Mouse (Mus musculus) embryonic stem cell, embryonic (primary cell): ENCODE data around the gene Cnnm2.

Experiments
- CTCF ChIA-PET, 4 experiments: fragments of 300-600 bp in 2 of 4; fragments of 350-600 bp in 2 of 4; sonication (Branson Sonifier 250); formaldehyde crosslinking; loops; one replicate each; lab custom pipeline; 2022; ENCODE audit warnings: inconsistent platforms in 2 of 4; lab: Charles Lee
- POLR2A ChIA-PET, 4 experiments: fragments of 300-600 bp in 2 of 4; fragments of 350-600 bp in 2 of 4; sonication (Branson Sonifier 250); formaldehyde crosslinking; loops; one replicate each; lab custom pipeline; 2022; ENCODE audit warnings: antibody characterized with exemption in 4 of 4, inconsistent platforms in 1 of 4; lab: Charles Lee

The Cnnm2 gene

GRCm38 (mm10) chr19:46761247-46761946, at the start of gene Cnnm2:
TSS of gene Cnnm2 (plus strand) at chr19:46761596.
- CTCF ChIA-PET = interaction anchor here (0.5 to 4.9 kb wide), 37 partner anchors 10 to 365 kb away, joined by 3 to 72 read pairs (median 4); partner anchors contain the start of genes Sufu (in 1 of the 4) and Wbp1l (in 1 of the 4)

GRCm38 (mm10) chr19:46714234-46714633, 47.2 kb upstream of the Cnnm2 start:
- ChIA-PET CTCF (interaction anchor here in 1 of 4 experiments (0.7 kb wide), 1 partner anchor 58 kb away, joined by 6 read pairs; no protein-coding TSS in a partner anchor), POLR2A (no interaction called here)

More at GRCm38 (mm10) chr19:46761247-46761946, at the start of gene Cnnm2:
- POLR2A ChIA-PET = interaction anchor here (0.5 to 4.0 kb wide), 71 partner anchors 10 to 464 kb away, joined by 3 to 42 read pairs (median 4); partner anchors contain the start of genes Taf5 (in 3 of the 4), Ina (in 2 of the 4), Nt5c2 (in 2 of the 4) and Cyp17a1 (in 1 of the 4)

GRCm38 (mm10) chr19:46715016-46715415, 46.4 kb upstream of the Cnnm2 start:
- CTCF ChIA-PET = interaction anchor here in 1 of 4 experiments (0.7 kb wide), 1 partner anchor 59 kb away, joined by 6 read pairs; no protein-coding TSS in a partner anchor
- POLR2A ChIA-PET = interaction anchor here in 2 of 4 experiments (0.5 to 1.7 kb wide), 3 partner anchors 11 to 735 kb away, joined by 3 to 5 read pairs (median 3); no protein-coding TSS in a partner anchor

GRCm38 (mm10) chr19:46718150-46718549, 43.2 kb upstream of the Cnnm2 start:
- ChIA-PET POLR2A (no interaction called here), CTCF (no interaction called here)

- ChIA-PET CTCF (interaction anchor here in 3 of 4 experiments (0.5 to 1.2 kb wide), 7 partner anchors 11 to 266 kb away, joined by 3 to 5 read pairs (median 3); no protein-coding TSS in a partner anchor), POLR2A (interaction anchor here in 1 of 4 experiments (0.6 to 1.1 kb wide), 2 partner anchors 17 to 481 kb away, joined by 4 to 8 read pairs; partner anchors contain the start of gene As3mt)
Observed at GRCm38 (mm10) chr19:46724411-46724810, 37.0 kb upstream of the Cnnm2 start.

- POLR2A ChIA-PET = interaction anchor here in 3 of 4 experiments (0.6 to 2.2 kb wide), 7 partner anchors 11 to 155 kb away, joined by 3 to 5 read pairs (median 4); partner anchors contain the start of genes As3mt (in 2 of the 3), Borcs7 (in 1 of the 3) and Cnnm2 (in 1 of the 3)
- CTCF ChIA-PET = interaction anchor here in 2 of 4 experiments (1.1 to 1.9 kb wide), 3 partner anchors 55 to 138 kb away, joined by 3 to 6 read pairs (median 4); no protein-coding TSS in a partner anchor
Observed at GRCm38 (mm10) chr19:46726142-46726541, 35.3 kb upstream of the Cnnm2 start.

- CTCF ChIA-PET = interaction anchor here in 3 of 4 experiments (0.6 to 1.9 kb wide), 7 partner anchors 9 to 149 kb away, joined by 3 to 7 read pairs (median 4); no protein-coding TSS in a partner anchor
- POLR2A ChIA-PET = interaction anchor here in 2 of 4 experiments (0.6 to 2.2 kb wide), 6 partner anchors 12 to 180 kb away, joined by 3 to 5 read pairs (median 4); partner anchors contain the start of genes As3mt (in 1 of the 2), Borcs7 (in 1 of the 2) and Cnnm2 (in 1 of the 2)
Observed at GRCm38 (mm10) chr19:46727140-46727736, 34.2 kb upstream of the Cnnm2 start.

- CTCF ChIA-PET = interaction anchor here in 2 of 4 experiments (0.6 to 1.6 kb wide), 3 partner anchors 8 to 142 kb away, joined by 4 to 7 read pairs (median 4); no protein-coding TSS in a partner anchor
- POLR2A ChIA-PET = interaction anchor here in 3 of 4 experiments (0.5 to 2.2 kb wide), 3 partner anchors 38 to 640 kb away, joined by 3 to 5 read pairs (median 3); partner anchors contain the start of gene Borcs7 (in 1 of the 3)
Observed at GRCm38 (mm10) chr19:46727945-46728540, 33.4 kb upstream of the Cnnm2 start.

GRCm38 (mm10) chr19:46728909-46729308, 32.5 kb upstream of the Cnnm2 start:
- ChIA-PET CTCF (interaction anchor here in 1 of 4 experiments (1.6 kb wide), 1 partner anchor 140 kb away, joined by 4 read pairs; no protein-coding TSS in a partner anchor), POLR2A (interaction anchor here in 1 of 4 experiments (0.5 kb wide), 1 partner anchor 93 kb away, joined by 3 read pairs; no protein-coding TSS in a partner anchor)

GRCm38 (mm10) chr19:46731351-46731750, 30.0 kb upstream of the Cnnm2 start:
- POLR2A ChIA-PET = interaction anchor here in 2 of 4 experiments (0.6 to 1.4 kb wide), 2 partner anchors 22 to 29 kb away, joined by 3 to 4 read pairs; no protein-coding TSS in a partner anchor
- CTCF ChIA-PET = interaction anchor here in 3 of 4 experiments (0.5 to 2.1 kb wide), 4 partner anchors 10 to 306 kb away, joined by 3 to 10 read pairs (median 4); partner anchors contain the start of gene Cyp17a1 (in 1 of the 3)

- CTCF ChIA-PET = interaction anchor here in 3 of 4 experiments (0.6 to 1.3 kb wide), 9 partner anchors 9 to 289 kb away, joined by 3 to 11 read pairs (median 3); partner anchors contain the start of gene Cyp17a1 (in 1 of the 3)
- POLR2A ChIA-PET = interaction anchor here in 2 of 4 experiments (0.6 to 1.0 kb wide), 3 partner anchors 28 to 154 kb away, joined by 3 to 4 read pairs (median 3); no protein-coding TSS in a partner anchor
Observed at GRCm38 (mm10) chr19:46732673-46733072, 28.7 kb upstream of the Cnnm2 start.

- CTCF ChIA-PET = interaction anchor here in 1 of 4 experiments (1.4 kb wide), 1 partner anchor 146 kb away, joined by 3 read pairs; no protein-coding TSS in a partner anchor
- POLR2A ChIA-PET = no interaction called here
Observed at GRCm38 (mm10) chr19:46733626-46734025, 27.8 kb upstream of the Cnnm2 start.

GRCm38 (mm10) chr19:46735241-46735640, 26.2 kb upstream of the Cnnm2 start:
- POLR2A ChIA-PET = interaction anchor here in 2 of 4 experiments (0.6 to 0.8 kb wide), 2 partner anchors 25 to 52 kb away, joined by 3 to 4 read pairs; no protein-coding TSS in a partner anchor
- CTCF ChIA-PET = interaction anchor here in 3 of 4 experiments (0.5 to 1.1 kb wide), 4 partner anchors 10 to 331 kb away, joined by 3 read pairs; no protein-coding TSS in a partner anchor

GRCm38 (mm10) chr19:46737106-46737505, 24.3 kb upstream of the Cnnm2 start:
- ChIA-PET POLR2A (no interaction called here), CTCF (interaction anchor here in 2 of 4 experiments (0.7 to 1.4 kb wide), 2 partner anchors 133 to 179 kb away, joined by 3 to 7 read pairs; no protein-coding TSS in a partner anchor)

- CTCF ChIA-PET = interaction anchor here in 2 of 4 experiments (0.8 to 1.9 kb wide), 5 partner anchors 69 to 152 kb away, joined by 3 to 13 read pairs (median 4); no protein-coding TSS in a partner anchor
Observed at GRCm38 (mm10) chr19:46740341-46741008, 20.9 kb upstream of the Cnnm2 start.

GRCm38 (mm10) chr19:46741574-46741973, 19.8 kb upstream of the Cnnm2 start:
- CTCF ChIA-PET = interaction anchor here (0.5 to 1.3 kb wide), 25 partner anchors 9 to 246 kb away, joined by 3 to 13 read pairs (median 3); partner anchors contain the start of gene Cnnm2 (in 1 of the 4)
- POLR2A ChIA-PET = interaction anchor here in 2 of 4 experiments (0.5 to 1.1 kb wide), 3 partner anchors 74 to 210 kb away, joined by 3 to 4 read pairs (median 3); no protein-coding TSS in a partner anchor

More at GRCm38 (mm10) chr19:46740341-46741008, 20.9 kb upstream of the Cnnm2 start:
- POLR2A ChIA-PET = interaction anchor here in 1 of 4 experiments (0.6 to 0.9 kb wide), 2 partner anchors 131 to 158 kb away, joined by 3 to 4 read pairs; no protein-coding TSS in a partner anchor
